Mouse (Mus musculus): ENCODE measurements at regions not wholly inside any gene's neighbourhood (a gene's known extent, or its start where the extent isn't known, plus 50 kb on each side); places are given as distances from the start of the nearest gene placed in this dataset.

- WGBS (ENCODE audit: insufficient replicate concordance) = 74% methylated on average over 28 of the region's 28 CpGs
- Histone ChIP-seq H3K4me1 (replicated peaks; ENCODE audit: control insufficient read depth in 2 of 2, insufficient read depth in 2 of 2, low read length in 1 of 2) (peaks cover 0 to 3% of the 10 kb centered on the region in 2 experiments; a peak in 2 of 4 replicates), H3K36me3 (replicated peaks; ENCODE audit: control insufficient read depth, insufficient read depth, low read depth) (no peaks in the 10 kb centered on the region), H3K4me2 (ENCODE audit: low read depth) (no peak overlapping the region), H3K9ac (replicated peaks) (no peak overlapping the region), H3K27ac (no peak overlapping the region), H3K9me3 (ENCODE audit: control insufficient read depth, low read length) (no peaks in the 10 kb centered on the region), H3K27me3 (ENCODE audit: control insufficient read depth, insufficient read depth, low read length) (no peaks in the 10 kb centered on the region), H3K4me3 (ENCODE audit: insufficient read depth in 1 of 2, low read depth in 2 of 2, low read length in 2 of 2) (no peak overlapping the region)
- no peak for ATAC-seq (ENCODE audit: insufficient read depth)
- TF ChIP-seq EP300 (IDR thresholded peaks at IDR 0.05; ENCODE audit: low read depth) (no peak), CTCF (IDR thresholded peaks at IDR 0.05; ENCODE audit: low read depth) (no peak)
- DNase-seq (ENCODE audit: low read depth in 3 of 3, low spot score in 3 of 3) = no peak
These were observed 56.6 kb upstream of the Mef2a start for GRCm38 (mm10) chr7:67429008-67429873.

GRCm38 (mm10) chr7:67428388-67428787, 55.7 kb upstream of the Mef2a start:
- Histone ChIP-seq H3K36me3 (replicated peaks; ENCODE audit: control insufficient read depth, insufficient read depth, low read depth) (no peaks in the 10 kb centered on the region), H3K9me3 (ENCODE audit: control insufficient read depth, low read length) (no peaks in the 10 kb centered on the region), H3K27me3 (ENCODE audit: control insufficient read depth, insufficient read depth, low read length) (no peaks in the 10 kb centered on the region), H3K9ac (replicated peaks) (no peak overlapping the region), H3K4me3 (ENCODE audit: insufficient read depth in 1 of 2, low read depth in 2 of 2, low read length in 2 of 2) (no peak overlapping the region), H3K27ac (no peak overlapping the region), H3K4me2 (ENCODE audit: low read depth) (no peak overlapping the region), H3K4me1 (replicated peaks; ENCODE audit: control insufficient read depth in 2 of 2, insufficient read depth in 2 of 2, low read length in 1 of 2) (peaks cover 0 to 3% of the 10 kb centered on the region in 2 experiments; a peak in 2 of 4 replicates)
- DNase-seq (ENCODE audit: low read depth in 3 of 3, low spot score in 3 of 3) (no peak), ATAC-seq (ENCODE audit: insufficient read depth) (no peak)
- WGBS (ENCODE audit: insufficient replicate concordance) = 61% methylated on average over 3 of the region's 3 CpGs
- TF ChIP-seq CTCF (IDR thresholded peaks at IDR 0.05; ENCODE audit: low read depth) = no peak
- TF ChIP-seq EP300 (IDR thresholded peaks at IDR 0.05; ENCODE audit: low read depth) = no peak

DNA sequence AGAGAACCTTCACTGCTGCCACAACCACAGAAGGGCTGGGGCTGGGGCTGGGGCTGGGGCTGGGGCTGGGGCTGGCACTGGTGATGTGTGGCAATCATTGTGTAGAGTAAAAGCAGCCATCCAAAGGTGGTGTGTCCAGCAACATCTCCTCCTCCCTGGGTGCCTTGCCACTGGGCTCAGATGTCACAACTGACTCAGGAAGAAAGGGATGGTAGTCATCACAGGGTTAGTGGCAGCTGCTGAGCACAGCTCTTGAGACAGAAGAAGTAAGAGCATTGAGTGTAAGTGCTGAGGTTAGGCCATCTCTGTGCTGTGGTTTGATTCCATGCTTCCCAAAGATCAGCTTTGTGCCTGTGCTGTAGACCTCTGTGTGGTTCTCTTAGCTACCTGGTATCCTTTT, 53.4 kb upstream of the Mef2a start:
- Histone ChIP-seq H3K9me3 (ENCODE audit: control insufficient read depth, low read length) (no peaks in the 10 kb centered on the region), H3K27me3 (ENCODE audit: control insufficient read depth, insufficient read depth, low read length) (no peaks in the 10 kb centered on the region), H3K4me1 (replicated peaks; ENCODE audit: control insufficient read depth in 2 of 2, insufficient read depth in 2 of 2, low read length in 1 of 2) (peaks cover 0 to 12% of the 10 kb centered on the region in 2 experiments; a peak in 2 of 4 replicates), H3K36me3 (replicated peaks; ENCODE audit: control insufficient read depth, insufficient read depth, low read depth) (no peaks in the 10 kb centered on the region), H3K9ac (replicated peaks) (no peak overlapping the region), H3K4me2 (ENCODE audit: low read depth) (no peak overlapping the region), H3K27ac (no peak overlapping the region), H3K4me3 (ENCODE audit: insufficient read depth in 1 of 2, low read depth in 2 of 2, low read length in 2 of 2) (no peak overlapping the region)
- no peak for DNase-seq (ENCODE audit: low read depth in 3 of 3, low spot score in 3 of 3)
- TF ChIP-seq CTCF (IDR thresholded peaks at IDR 0.05; ENCODE audit: low read depth) = no peak
- TF ChIP-seq EP300 (IDR thresholded peaks at IDR 0.05; ENCODE audit: low read depth) = no peak
- ATAC-seq (ENCODE audit: insufficient read depth) = no peak

- 27% methylated on average over 1 of the region's 1 CpGs for WGBS (ENCODE audit: insufficient replicate concordance)
- peaks cover 0 to 14% of the 10 kb centered on the region in 2 experiments; a peak in 2 of 4 replicates for H3K4me1 ChIP-seq (replicated peaks; ENCODE audit: control insufficient read depth in 2 of 2, insufficient read depth in 2 of 2, low read length in 1 of 2)
- no peak overlapping the region for H3K4me3 ChIP-seq (ENCODE audit: insufficient read depth in 1 of 2, low read depth in 2 of 2, low read length in 2 of 2)
- TF ChIP-seq CTCF (IDR thresholded peaks at IDR 0.05; ENCODE audit: low read depth) = no peak
- TF ChIP-seq EP300 (IDR thresholded peaks at IDR 0.05; ENCODE audit: low read depth) = no peak
- H3K27me3 ChIP-seq (ENCODE audit: control insufficient read depth, insufficient read depth, low read length) = no peaks in the 10 kb centered on the region
- no peak overlapping the region for H3K4me2 ChIP-seq (ENCODE audit: low read depth)
- H3K27ac ChIP-seq = no peak overlapping the region
- no peak for DNase-seq (ENCODE audit: low read depth in 3 of 3, low spot score in 3 of 3)
- H3K9ac ChIP-seq (replicated peaks) = no peak overlapping the region
- no peaks in the 10 kb centered on the region for H3K9me3 ChIP-seq (ENCODE audit: control insufficient read depth, low read length)
- H3K36me3 ChIP-seq (replicated peaks; ENCODE audit: control insufficient read depth, insufficient read depth, low read depth) = no peaks in the 10 kb centered on the region
- no peak for ATAC-seq (ENCODE audit: insufficient read depth)
These were observed 52.9 kb upstream of the Mef2a start for GRCm38 (mm10) chr7:67425581-67425980.

- ATAC-seq (ENCODE audit: insufficient read depth) (no peak), DNase-seq (ENCODE audit: low read depth in 3 of 3, low spot score in 3 of 3) (no peak)
- 13% methylated on average over 8 of the region's 8 CpGs for WGBS (ENCODE audit: insufficient replicate concordance)
These were observed 52.3 kb upstream of the Mef2a start for GRCm38 (mm10) chr7:67424810-67425485.

More at GRCm38 (mm10) chr7:67424810-67425485, 52.3 kb upstream of the Mef2a start:
- H3K27ac ChIP-seq = no peak overlapping the region
- no peak overlapping the region for H3K9ac ChIP-seq (replicated peaks)
- no peaks in the 10 kb centered on the region for H3K36me3 ChIP-seq (replicated peaks; ENCODE audit: control insufficient read depth, insufficient read depth, low read depth)
- TF ChIP-seq CTCF (IDR thresholded peaks at IDR 0.05; ENCODE audit: low read depth) (no peak), EP300 (IDR thresholded peaks at IDR 0.05; ENCODE audit: low read depth) (no peak)
- peaks cover 0 to 14% of the 10 kb centered on the region in 2 experiments; a peak in 2 of 4 replicates for H3K4me1 ChIP-seq (replicated peaks; ENCODE audit: control insufficient read depth in 2 of 2, insufficient read depth in 2 of 2, low read length in 1 of 2)
- no peak overlapping the region for H3K4me2 ChIP-seq (ENCODE audit: low read depth)
- no peaks in the 10 kb centered on the region for H3K9me3 ChIP-seq (ENCODE audit: control insufficient read depth, low read length)
- no peaks in the 10 kb centered on the region for H3K27me3 ChIP-seq (ENCODE audit: control insufficient read depth, insufficient read depth, low read length)
- H3K4me3 ChIP-seq (ENCODE audit: insufficient read depth in 1 of 2, low read depth in 2 of 2, low read length in 2 of 2) = no peak overlapping the region

Measured in liver, embryonic 14.5 days (tissue).